Mouse (Mus musculus): ENCODE data around the gene C1qtnf2. TPM values are rescaled to one million over a fixed set of nuclear protein-coding genes. Genes with fewer than 3 reads are reported as not detected.

The C1qtnf2 gene
- total RNA-seq, 2 experiments from 2014 or later = 10.5 to 13.2 TPM

- DNase-seq = peak; percentile 63
Observed at GRCm38 (mm10) chr11:43483122-43483792, 9.2 kb downstream of the C1qtnf2 start.

DNA sequence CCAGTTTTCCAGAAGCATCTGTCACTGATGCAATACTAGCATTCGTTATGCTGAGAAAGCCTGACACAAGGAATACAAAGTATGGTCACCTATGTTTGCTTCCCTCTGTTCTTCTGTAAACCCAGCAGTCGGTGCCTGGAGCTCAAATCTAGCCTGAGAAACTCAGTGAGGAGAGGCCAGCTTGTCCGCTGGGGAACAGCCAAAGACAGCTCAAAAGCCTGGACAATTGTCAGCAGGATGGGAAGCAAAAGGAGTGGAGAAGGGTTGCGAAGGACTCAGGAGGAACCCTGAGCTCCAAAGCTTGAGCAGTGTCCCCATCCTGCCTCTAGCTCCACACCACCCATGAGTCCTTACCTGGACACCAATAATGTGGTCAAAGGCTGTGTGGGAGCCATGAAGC is 10.0 kb downstream of the C1qtnf2 start:
- peak; percentile 48 for DNase-seq

- DNase-seq = no peak
Observed at GRCm38 (mm10) chr11:43484652-43485051, 10.6 kb downstream of the C1qtnf2 start.

GRCm38 (mm10) chr11:43485855-43486254 is 11.8 kb downstream of the C1qtnf2 start:
- no peak for DNase-seq

DNA sequence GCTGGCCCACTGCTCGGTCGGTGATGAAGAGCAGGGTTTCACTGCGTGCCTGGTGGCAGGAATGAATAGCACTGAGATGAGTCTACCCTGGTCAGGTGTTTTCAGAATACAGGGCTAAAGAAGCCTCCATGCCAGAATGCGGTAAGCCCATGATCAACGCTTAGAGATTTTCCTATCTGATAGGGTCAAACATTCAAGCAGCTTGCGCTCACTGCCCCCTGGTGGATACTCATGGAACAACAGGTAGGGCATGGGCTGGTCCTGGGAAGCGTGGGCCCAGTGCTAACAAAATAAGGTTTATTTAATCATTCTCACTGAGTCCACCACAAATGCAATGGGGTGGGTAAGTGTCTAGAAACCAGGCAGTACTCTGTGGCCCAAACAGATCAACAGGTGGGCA is 18.6 kb downstream of the C1qtnf2 start:
- DNase-seq = peak; percentile 85

GRCm38 (mm10) chr11:43493815-43494409 is 19.8 kb downstream of the C1qtnf2 start:
- DNase-seq = peak; percentile 85

- peak; percentile 42 for DNase-seq
Observed at GRCm38 (mm10) chr11:43495037-43495436, 21.0 kb downstream of the C1qtnf2 start.

GRCm38 (mm10) chr11:43495532-43495931 is 21.5 kb downstream of the C1qtnf2 start:
- DNase-seq = peak; percentile 79

GRCm38 (mm10) chr11:43501256-43501655 is 27.2 kb downstream of the C1qtnf2 start:
- DNase-seq = no peak

DNA sequence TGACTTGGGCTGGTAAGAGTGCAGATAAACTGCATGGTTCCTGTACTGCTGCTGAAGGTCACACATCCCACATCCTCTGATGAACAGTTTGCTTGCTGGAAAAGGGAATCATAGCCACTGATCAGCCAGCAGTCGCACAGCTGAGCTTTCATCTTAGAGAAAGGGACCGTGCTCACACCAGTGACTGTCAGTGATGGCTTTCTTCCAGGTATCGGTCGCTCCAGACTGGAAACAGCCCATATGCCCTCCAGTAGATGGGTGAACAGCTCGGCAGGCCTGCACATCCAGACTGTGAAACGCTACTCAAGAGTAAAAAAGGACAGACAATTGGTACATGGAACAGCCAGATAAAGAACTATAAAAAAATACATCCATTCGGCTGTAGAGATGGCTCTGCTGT is 31.1 kb downstream of the C1qtnf2 start:
- no peak for DNase-seq

DNA sequence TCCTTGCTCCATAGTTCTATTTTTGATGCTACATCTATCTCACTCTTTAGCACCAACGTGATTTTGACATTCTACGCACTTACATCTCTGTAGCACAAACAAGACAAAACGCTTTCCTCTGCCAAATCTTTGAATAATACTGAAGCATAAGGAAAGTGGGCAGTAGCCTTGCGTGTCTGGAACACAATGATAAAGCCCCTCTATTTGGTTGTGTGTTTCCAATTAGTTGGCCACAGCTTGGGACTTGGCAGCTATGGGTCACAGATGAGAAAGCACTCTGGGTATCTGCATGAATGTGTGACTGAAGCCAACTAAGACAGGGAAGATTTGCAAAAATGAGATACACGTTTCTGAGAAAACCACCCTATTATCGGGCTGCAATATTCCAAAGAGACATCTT is 33.9 kb downstream of the C1qtnf2 start:
- no peak for DNase-seq

DNA sequence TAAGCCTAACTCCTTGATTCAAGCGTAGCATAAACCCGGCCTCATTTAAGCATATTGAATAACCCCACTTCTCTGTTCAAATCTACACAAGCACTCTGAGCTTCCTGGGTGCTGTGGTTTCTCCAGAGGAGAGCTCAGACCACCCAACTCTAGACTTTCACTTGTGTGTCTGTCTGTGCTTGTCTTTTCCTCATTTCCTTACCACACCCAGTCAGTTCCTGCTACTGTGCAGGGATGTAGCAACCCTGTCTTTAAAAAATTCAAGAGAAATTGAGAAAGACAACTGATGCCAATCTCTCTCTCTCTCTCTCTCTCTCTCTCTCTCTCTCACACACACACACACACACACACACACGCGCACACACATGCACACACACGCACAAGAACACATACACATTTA is 35.8 kb downstream of the C1qtnf2 start:
- no peak for DNase-seq

DNA sequence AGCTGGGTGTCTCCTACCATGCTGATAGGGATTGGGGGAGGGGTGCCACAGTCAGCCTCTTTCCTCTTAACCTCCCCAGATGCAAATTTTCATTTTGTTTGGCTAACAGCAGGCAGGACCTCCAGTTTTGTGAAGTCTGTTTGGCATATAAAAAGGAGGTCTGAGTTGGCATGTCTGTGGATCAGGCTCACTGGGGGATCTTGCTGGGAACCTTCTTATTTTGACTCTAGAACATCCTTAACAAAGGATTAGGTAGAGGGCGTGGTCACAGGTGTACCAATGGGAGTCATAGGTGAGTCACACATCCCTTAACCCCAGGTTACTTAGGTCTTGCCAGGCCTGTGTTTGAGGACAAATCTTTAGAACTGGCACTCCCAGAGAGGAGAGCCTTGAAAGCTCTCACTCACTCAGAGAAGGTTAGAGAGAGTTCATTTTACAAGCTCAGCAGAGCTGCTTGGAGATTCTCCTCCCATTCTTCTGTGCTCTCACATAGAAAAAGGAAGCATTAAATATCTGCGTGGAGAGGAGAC is 38.6 kb downstream of the C1qtnf2 start:
- DNase-seq = no peak

DNA sequence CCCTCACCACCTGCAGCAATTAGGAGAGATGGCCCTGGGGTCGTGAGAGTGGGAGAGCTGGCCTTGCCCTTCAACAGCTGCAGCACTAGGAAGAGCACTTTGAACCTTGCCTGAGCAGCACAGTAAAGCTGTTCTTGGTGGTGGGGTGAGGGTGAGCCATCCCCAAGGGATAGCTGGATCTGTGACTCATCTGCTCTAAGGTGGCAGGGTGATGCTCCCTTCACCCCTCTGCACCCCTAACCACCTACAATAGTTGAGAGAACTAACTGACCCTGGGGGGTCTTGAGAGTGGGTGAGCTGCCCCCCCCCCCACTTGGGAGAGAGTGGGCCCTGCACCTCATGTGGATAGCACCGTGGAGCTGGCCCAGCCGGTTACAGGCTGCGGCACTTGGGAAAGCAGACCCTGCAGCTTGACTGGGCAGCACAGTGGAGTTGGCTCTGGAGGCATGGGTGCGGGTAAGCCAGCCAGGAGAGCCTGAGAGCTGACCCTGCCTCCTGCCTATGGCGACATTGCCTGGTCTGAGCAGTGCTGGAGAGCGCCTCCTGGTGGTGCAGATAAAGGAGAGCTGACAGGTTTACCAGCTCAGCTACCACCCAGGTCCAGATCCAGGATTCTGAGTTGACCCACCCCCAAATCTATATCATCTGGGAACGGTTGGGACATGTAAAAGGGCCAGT is 42.4 kb downstream of the C1qtnf2 start:
- peak; percentile 55 for DNase-seq

DNA sequence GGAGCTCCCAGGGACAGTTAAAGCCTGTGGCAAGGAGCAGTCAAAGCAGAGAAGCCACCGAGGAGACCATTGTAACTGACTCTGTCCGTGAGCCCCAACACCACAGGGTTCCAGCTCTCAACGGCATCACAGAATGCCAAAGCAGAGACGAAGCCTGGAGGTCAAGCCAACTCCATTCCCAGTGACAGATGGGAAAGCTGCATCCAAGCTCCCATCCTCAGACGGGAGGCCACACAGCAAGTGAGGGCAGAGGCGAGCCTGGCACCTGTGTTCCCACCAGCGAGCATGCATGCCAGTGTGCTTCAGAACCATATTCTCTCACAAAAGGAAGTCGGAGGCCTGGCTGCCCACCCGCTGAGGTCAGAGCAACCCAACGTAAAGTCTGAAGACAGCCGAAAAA is 43.6 kb downstream of the C1qtnf2 start:
- DNase-seq = no peak

DNA sequence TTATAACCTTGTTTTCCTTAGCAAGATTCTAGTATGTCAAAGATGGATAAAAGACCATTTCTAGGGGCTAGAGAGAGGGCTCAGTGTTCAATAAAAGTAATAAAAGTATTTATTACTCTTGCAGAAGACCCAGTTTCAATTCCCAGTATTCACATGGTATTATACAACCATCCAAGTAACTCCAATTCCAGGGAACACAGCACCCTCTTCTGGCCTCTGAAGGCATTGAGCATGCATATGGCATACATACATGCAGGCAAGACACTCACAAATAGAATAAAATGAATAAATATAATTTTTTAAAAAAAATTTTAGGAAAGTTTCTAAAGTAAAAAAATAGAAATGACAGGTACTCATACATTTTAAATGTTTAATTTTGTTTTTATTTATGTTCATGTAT is 44.0 kb downstream of the C1qtnf2 start:
- no peak for DNase-seq

- no peak for DNase-seq
Observed at GRCm38 (mm10) chr11:43518821-43519220, 44.7 kb downstream of the C1qtnf2 start.

GRCm38 (mm10) chr11:43520521-43520920 is 46.4 kb downstream of the C1qtnf2 start:
- no peak for DNase-seq

GRCm38 (mm10) chr11:43528078-43528682 is 54.1 kb downstream of the C1qtnf2 start:
- no peak for DNase-seq

GRCm38 (mm10) chr11:43528683-43529499 is 54.8 kb downstream of the C1qtnf2 start, which contains the start of gene Ccnjl:
Gene Ccnjl (plus strand): TSS chr11:43528784.
- DNase-seq = peak; percentile 81

DNA sequence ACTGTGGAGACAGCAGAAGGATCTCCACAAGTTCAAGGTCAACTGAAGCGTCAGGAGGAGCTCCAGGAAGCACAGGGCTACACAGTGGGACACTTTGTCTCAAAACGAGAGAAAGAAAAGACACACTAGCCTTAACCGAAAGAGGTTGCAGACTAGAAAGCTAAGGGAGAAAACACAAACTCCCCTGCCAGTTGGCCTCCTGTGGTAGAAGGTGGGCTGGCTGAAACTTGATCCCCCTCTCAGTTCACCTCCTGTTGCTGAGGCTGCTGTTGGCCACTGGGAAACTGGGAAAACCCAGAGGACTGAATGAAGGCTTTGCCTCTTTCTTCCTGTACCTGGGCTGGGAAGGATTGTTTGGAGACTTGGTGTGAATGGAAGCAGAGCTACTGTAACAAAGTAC is 56.0 kb downstream of the C1qtnf2 start:
- peak; percentile 21 for DNase-seq

DNA sequence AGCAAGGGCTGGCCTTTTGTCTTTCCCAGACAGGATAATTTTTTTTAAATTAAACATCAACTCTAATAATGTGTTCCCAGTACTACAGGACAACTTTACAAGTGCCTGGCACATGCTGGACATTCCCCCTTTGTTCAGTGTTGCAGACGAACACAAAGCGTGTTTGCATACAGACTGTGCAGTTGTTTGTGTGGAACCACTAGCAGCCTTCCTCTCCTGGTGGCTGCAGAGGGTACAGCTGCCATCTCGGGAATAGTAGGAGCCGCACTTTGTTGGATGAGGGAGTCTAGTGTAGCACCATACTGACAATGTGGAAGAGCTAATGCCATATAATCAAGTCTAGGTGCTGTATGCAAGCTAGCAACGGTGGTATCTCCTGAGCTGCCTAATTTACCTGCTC is 57.5 kb downstream of the C1qtnf2 start:
- peak; percentile 27 for DNase-seq

Measured in heart, postnatal 4 days (tissue).